Mouse (Mus musculus): ENCODE results near the gene Srrt. TPM values are rescaled to one million over a fixed set of nuclear protein-coding genes. Genes with fewer than 3 reads are reported as not detected.

Gene Srrt
- polyA plus RNA-seq, 2 experiments: 50.2 to 93.4 TPM

DNA sequence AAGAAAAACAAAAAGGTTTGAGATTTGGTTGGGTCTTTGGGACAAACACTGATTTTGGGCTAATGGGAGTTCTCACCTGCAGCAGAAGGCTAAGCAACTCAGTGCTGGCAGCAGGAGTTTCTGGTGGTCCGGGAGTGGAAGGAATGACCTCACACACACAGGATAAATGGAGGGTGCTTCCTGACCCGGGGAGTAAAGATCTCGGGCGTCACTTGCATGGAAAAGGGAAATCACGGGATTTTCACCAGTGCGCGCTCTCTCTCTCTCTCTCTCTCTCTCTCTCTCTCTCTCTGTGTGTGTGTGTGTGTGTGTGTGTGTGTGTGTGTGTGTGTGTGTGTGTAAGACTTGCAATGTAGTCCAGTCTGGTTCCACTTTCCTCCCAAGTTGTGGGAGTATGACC lies 40.4 kb upstream of the Srrt start:
- Histone ChIP-seq H3K4me2 (ENCODE audit: low read depth) (peak overlapping the region; percentile 34; the same call in 1 of the 2 replicates), H3K36me3 (replicated peaks; ENCODE audit: control insufficient read depth, insufficient read depth, low read depth) (no peaks in the 10 kb centered on the region), H3K9ac (replicated peaks) (no peak overlapping the region), H3K27ac (no peak overlapping the region), H3K27me3 (ENCODE audit: control insufficient read depth, insufficient read depth, low read length) (peaks cover 39% of the 10 kb centered on the region), H3K4me1 (replicated peaks; ENCODE audit: control insufficient read depth in 2 of 2, insufficient read depth in 2 of 2, low read length in 1 of 2) (peaks cover 0 to 11% of the 10 kb centered on the region in 2 experiments; a peak in 2 of 4 replicates), H3K4me3 (ENCODE audit: insufficient read depth in 1 of 2, low read depth in 2 of 2, low read length in 2 of 2) (no peak overlapping the region), H3K9me3 (ENCODE audit: control insufficient read depth, low read length) (no peaks in the 10 kb centered on the region)
- TF ChIP-seq EP300 (IDR thresholded peaks at IDR 0.05; ENCODE audit: low read depth) (no peak), CTCF (IDR thresholded peaks at IDR 0.05; ENCODE audit: low read depth) (no peak)
- no peak for DNase-seq (ENCODE audit: low read depth in 3 of 3, low spot score in 3 of 3)
- ATAC-seq (ENCODE audit: insufficient read depth): no peak
- WGBS (ENCODE audit: insufficient replicate concordance): 14% methylated on average over 7 of the region's 7 CpGs

DNA sequence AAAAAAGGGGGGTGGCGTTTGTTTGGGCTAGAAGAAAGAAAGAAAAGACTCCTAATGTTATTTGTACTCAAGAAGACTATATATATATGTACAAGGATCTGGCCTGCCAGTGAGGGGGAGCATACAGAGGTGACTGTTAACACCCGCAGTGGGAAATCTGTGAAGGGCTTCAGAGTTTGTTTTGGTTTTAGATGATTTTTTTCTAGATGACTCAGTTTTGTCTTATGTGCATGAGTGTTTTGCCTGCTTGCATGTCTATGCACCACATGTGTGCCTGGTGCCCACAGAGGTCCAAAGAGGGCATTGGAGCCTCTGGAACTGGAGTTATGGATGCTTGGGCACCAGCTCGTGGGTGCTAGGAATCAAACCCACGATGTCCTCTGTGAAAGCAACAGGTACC lies 39.5 kb upstream of the Srrt start:
- ATAC-seq (ENCODE audit: insufficient read depth): no peak
- Histone ChIP-seq H3K9ac (replicated peaks) (no peak overlapping the region), H3K4me1 (replicated peaks; ENCODE audit: control insufficient read depth in 2 of 2, insufficient read depth in 2 of 2, low read length in 1 of 2) (peaks cover 0 to 11% of the 10 kb centered on the region in 2 experiments; a peak in 2 of 4 replicates), H3K27me3 (ENCODE audit: control insufficient read depth, insufficient read depth, low read length) (peaks cover 39% of the 10 kb centered on the region), H3K4me2 (ENCODE audit: low read depth) (no peak overlapping the region), H3K4me3 (ENCODE audit: insufficient read depth in 1 of 2, low read depth in 2 of 2, low read length in 2 of 2) (no peak overlapping the region), H3K36me3 (replicated peaks; ENCODE audit: control insufficient read depth, insufficient read depth, low read depth) (no peaks in the 10 kb centered on the region), H3K9me3 (ENCODE audit: control insufficient read depth, low read length) (no peaks in the 10 kb centered on the region), H3K27ac (no peak overlapping the region)
- WGBS (ENCODE audit: insufficient replicate concordance): 49% methylated on average over 4 of the region's 4 CpGs
- no peak for DNase-seq (ENCODE audit: low read depth in 3 of 3, low spot score in 3 of 3)
- no peak for TF ChIP-seq CTCF (IDR thresholded peaks at IDR 0.05; ENCODE audit: low read depth)
- TF ChIP-seq EP300 (IDR thresholded peaks at IDR 0.05; ENCODE audit: low read depth): no peak

- Histone ChIP-seq H3K27me3 (ENCODE audit: control insufficient read depth, insufficient read depth, low read length) (peaks cover 35% of the 10 kb centered on the region), H3K4me1 (replicated peaks; ENCODE audit: control insufficient read depth in 2 of 2, insufficient read depth in 2 of 2, low read length in 1 of 2) (peaks cover 0 to 11% of the 10 kb centered on the region in 2 experiments; a peak in 2 of 4 replicates), H3K4me3 (ENCODE audit: insufficient read depth in 1 of 2, low read depth in 2 of 2, low read length in 2 of 2) (no peak overlapping the region), H3K36me3 (replicated peaks; ENCODE audit: control insufficient read depth, insufficient read depth, low read depth) (no peaks in the 10 kb centered on the region), H3K9me3 (ENCODE audit: control insufficient read depth, low read length) (no peaks in the 10 kb centered on the region), H3K27ac (no peak overlapping the region; the same call in 1 of the 2 replicates), H3K9ac (replicated peaks) (no peak overlapping the region), H3K4me2 (ENCODE audit: low read depth) (no peak overlapping the region)
- DNase-seq (ENCODE audit: low read depth in 3 of 3, low spot score in 3 of 3) (no peak), ATAC-seq (ENCODE audit: insufficient read depth) (no peak)
- WGBS (ENCODE audit: insufficient replicate concordance): 33% methylated on average over 1 of the region's 1 CpGs
- TF ChIP-seq CTCF (IDR thresholded peaks at IDR 0.05; ENCODE audit: low read depth): no peak
- TF ChIP-seq EP300 (IDR thresholded peaks at IDR 0.05; ENCODE audit: low read depth): no peak
Measured at GRCm38 (mm10) chr5:137346388-137346787, 38.9 kb upstream of the Srrt start.

DNA sequence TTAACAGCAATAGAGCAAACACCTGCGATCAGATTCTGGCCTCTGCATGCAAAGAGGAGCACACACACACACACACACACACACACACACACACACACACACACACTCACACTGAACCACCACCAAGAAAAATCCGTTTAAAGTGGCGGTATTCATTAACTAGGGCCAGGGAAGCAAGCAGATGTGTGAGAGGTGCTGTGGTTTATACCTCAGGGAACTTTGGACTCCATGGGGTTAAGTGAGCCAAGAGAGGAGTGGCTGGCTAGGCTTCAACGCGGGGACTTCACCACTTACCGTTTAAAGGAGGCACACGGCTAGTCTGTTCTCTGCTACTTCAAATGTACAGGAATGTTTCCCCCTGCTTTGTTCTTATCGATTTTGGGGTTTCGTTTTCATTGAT lies 38.3 kb upstream of the Srrt start:
- H3K4me2 ChIP-seq (ENCODE audit: low read depth): no peak overlapping the region
- H3K9me3 ChIP-seq (ENCODE audit: control insufficient read depth, low read length): no peaks in the 10 kb centered on the region
- H3K27me3 ChIP-seq (ENCODE audit: control insufficient read depth, insufficient read depth, low read length): peaks cover 30% of the 10 kb centered on the region
- ATAC-seq (ENCODE audit: insufficient read depth): peak; percentile 50; the same call in 1 of the 2 replicates
- no peaks in the 10 kb centered on the region for H3K36me3 ChIP-seq (replicated peaks; ENCODE audit: control insufficient read depth, insufficient read depth, low read depth)
- no peak for TF ChIP-seq CTCF (IDR thresholded peaks at IDR 0.05; ENCODE audit: low read depth)
- no peak for TF ChIP-seq EP300 (IDR thresholded peaks at IDR 0.05; ENCODE audit: low read depth)
- no peak overlapping the region for H3K27ac ChIP-seq
- H3K4me3 ChIP-seq (ENCODE audit: insufficient read depth in 1 of 2, low read depth in 2 of 2, low read length in 2 of 2): no peak overlapping the region
- 20% methylated on average over 9 of the region's 9 CpGs for WGBS (ENCODE audit: insufficient replicate concordance)
- peaks cover 0 to 11% of the 10 kb centered on the region in 2 experiments; a peak in 2 of 4 replicates for H3K4me1 ChIP-seq (replicated peaks; ENCODE audit: control insufficient read depth in 2 of 2, insufficient read depth in 2 of 2, low read length in 1 of 2)
- peak in 1 of 3 experiments; percentile 35 for DNase-seq (ENCODE audit: low read depth in 3 of 3, low spot score in 3 of 3)
- H3K9ac ChIP-seq (replicated peaks): no peak overlapping the region

GRCm38 (mm10) chr5:137343869-137344268 lies 36.4 kb upstream of the Srrt start:
- Histone ChIP-seq H3K4me2 (ENCODE audit: low read depth) (no peak overlapping the region), H3K4me1 (replicated peaks; ENCODE audit: control insufficient read depth in 2 of 2, insufficient read depth in 2 of 2, low read length in 1 of 2) (peaks cover 2 to 20% of the 10 kb centered on the region in 2 experiments; a peak in 2 of 4 replicates), H3K9me3 (ENCODE audit: control insufficient read depth, low read length) (no peaks in the 10 kb centered on the region), H3K9ac (replicated peaks) (no peak overlapping the region), H3K27ac (no peak overlapping the region), H3K4me3 (ENCODE audit: insufficient read depth in 1 of 2, low read depth in 2 of 2, low read length in 2 of 2) (no peak overlapping the region), H3K36me3 (replicated peaks; ENCODE audit: control insufficient read depth, insufficient read depth, low read depth) (no peaks in the 10 kb centered on the region), H3K27me3 (ENCODE audit: control insufficient read depth, insufficient read depth, low read length) (peaks cover 10% of the 10 kb centered on the region)
- TF ChIP-seq CTCF (IDR thresholded peaks at IDR 0.05; ENCODE audit: low read depth) (peak; percentile 33), EP300 (IDR thresholded peaks at IDR 0.05; ENCODE audit: low read depth) (no peak)
- no peak for DNase-seq (ENCODE audit: low read depth in 3 of 3, low spot score in 3 of 3)
- ATAC-seq (ENCODE audit: insufficient read depth): no peak
